Mouse (Mus musculus) CH12.LX (cell line): Measurements from ENCODE around the gene Olfr1386. TPM values are rescaled to one million over a fixed set of nuclear protein-coding genes. Genes with fewer than 3 reads are reported as not detected.
A peak's percentile ranks its signal among the peaks of the same experiment; 100 is the strongest.
"Not testable (repeated sequence)": the region's sequence is repeated elsewhere in the genome, so short reads cannot be mapped to it uniquely, and the experiment has no call there.

Source experiments
- DNase-seq: peaks from one replicate; pipeline ENCODE4 v3.0.0-alpha.2; 2013; ENCODE audit errors: extremely low read depth
- H3K27ac ChIP-seq: 2 replicates; pipeline ENCODE4 v1.5.1; 2012; ENCODE audit warnings: low read depth, mild to moderate bottlenecking, control low read depth, moderate library complexity; ENCODE audit not compliant: insufficient read depth
- H3K27me3 ChIP-seq: replicated peaks from 2 replicates; pipeline ENCODE3; 2012; ENCODE audit warnings: inconsistent platforms
- H3K36me3 ChIP-seq, 2 experiments: replicated peaks in 1 of 2; 2 replicates each; pipeline versions ENCODE3 to v1.6.1; 2012; ENCODE audit warnings: inconsistent platforms in 1 of 2, low read length in 1 of 2, mild to moderate bottlenecking in 1 of 2, mixed read lengths in 1 of 2, moderate library complexity in 1 of 2; ENCODE audit not compliant: control insufficient read depth in 1 of 2, insufficient read depth in 1 of 2
- H3K4me1 ChIP-seq, 2 experiments: 2 replicates each; pipeline ENCODE4 v1.6.1; 2012; ENCODE audit warnings: inconsistent platforms in 1 of 2, moderate library complexity in 1 of 2; ENCODE audit not compliant: insufficient read depth in 2 of 2, control insufficient read depth in 1 of 2
- H3K4me2 ChIP-seq: 2 replicates; pipeline ENCODE4 v1.6.1; 2012; ENCODE audit warnings: low read depth, mild to moderate bottlenecking, control low read depth; ENCODE audit not compliant: poor library complexity, insufficient read depth, severe bottlenecking
- H3K4me3 ChIP-seq, 3 experiments: fragments of 150-350 bp in 1 of 3; sonication (generic) in 1 of 3; replicated peaks in 1 of 3; 2 replicates each; pipeline versions ENCODE3 to v1.5.1; 2011 to 2012; ENCODE audit warnings: low read depth in 2 of 3, low read length in 2 of 3, mild to moderate bottlenecking in 2 of 3, moderate library complexity in 2 of 3, control low read depth in 1 of 3, improper control_type of control experiment in 1 of 3, inconsistent platforms in 1 of 3, mixed read lengths in 1 of 3; ENCODE audit not compliant: poor library complexity in 1 of 3
- H3K79me2 ChIP-seq: replicated peaks from 2 replicates; pipeline ENCODE4 v1.6.1; 2012; ENCODE audit warnings: mild to moderate bottlenecking, moderate library complexity; ENCODE audit not compliant: control insufficient read depth, poor library complexity, insufficient read depth, severe bottlenecking; ENCODE audit errors: extremely low read depth
- H3K9ac ChIP-seq: 2 replicates; pipeline ENCODE4 v1.6.1; 2012; ENCODE audit warnings: low read depth, mild to moderate bottlenecking, control low read depth, moderate library complexity; ENCODE audit not compliant: insufficient read depth
- H3K9me3 ChIP-seq: replicated peaks from 2 replicates; pipeline ENCODE3; 2012; ENCODE audit warnings: low read length, inconsistent platforms, mixed read lengths
- CHD1 ChIP-seq: IDR thresholded peaks from 2 replicates; pipeline ENCODE4 v1.6.1; 2012; ENCODE audit warnings: low read depth, low read length, improper control_type of control experiment, inconsistent platforms
- E2F4 ChIP-seq: IDR thresholded peaks from 2 replicates; pipeline ENCODE4 v1.6.1; 2011; ENCODE audit warnings: low read depth, low read length, improper control_type of control experiment; ENCODE audit not compliant: insufficient replicate concordance
- EP300 ChIP-seq: IDR thresholded peaks from 2 replicates; pipeline ENCODE4 v1.6.1; 2011; ENCODE audit warnings: low read length, improper control_type of control experiment
- GABPA ChIP-seq: IDR thresholded peaks from 2 replicates; pipeline ENCODE4 v1.6.1; 2012; ENCODE audit warnings: low read depth, low read length, improper control_type of control experiment, inconsistent platforms; ENCODE audit not compliant: insufficient replicate concordance
- HCFC1 ChIP-seq: IDR thresholded peaks from 2 replicates; pipeline ENCODE4 v1.6.1; 2012; ENCODE audit warnings: low read depth, mild to moderate bottlenecking, inconsistent platforms, low read length, improper control_type of control experiment
- IRF4 ChIP-seq: IDR thresholded peaks from 2 replicates; pipeline ENCODE4 v1.6.1; 2014; ENCODE audit warnings: low read depth, mild to moderate bottlenecking, inconsistent platforms, low read length, improper control_type of control experiment
- JUN ChIP-seq: IDR thresholded peaks from 2 replicates; pipeline ENCODE4 v1.6.1; 2011; ENCODE audit warnings: low read depth, mild to moderate bottlenecking, low read length, improper control_type of control experiment, moderate library complexity; ENCODE audit not compliant: insufficient read depth
- MAFK ChIP-seq: IDR thresholded peaks from 2 replicates; pipeline ENCODE4 v1.6.1; 2011; ENCODE audit warnings: low read length, improper control_type of control experiment; ENCODE audit not compliant: insufficient replicate concordance
- MEF2A ChIP-seq: IDR thresholded peaks from 2 replicates; pipeline ENCODE4 v1.6.1; 2014; ENCODE audit warnings: low read depth, mild to moderate bottlenecking, inconsistent platforms, low read length, improper control_type of control experiment, borderline replicate concordance
- MXI1 ChIP-seq: IDR thresholded peaks from 2 replicates; pipeline ENCODE4 v1.6.1; 2011; ENCODE audit warnings: mild to moderate bottlenecking, low read depth, low read length, improper control_type of control experiment
- POLR2A ChIP-seq: IDR thresholded peaks from 2 replicates; pipeline ENCODE4 v1.6.1; 2011; ENCODE audit warnings: low read depth, mild to moderate bottlenecking, improper control_type of control experiment, low read length
- POLR2AphosphoS2 ChIP-seq: IDR thresholded peaks from 2 replicates; pipeline ENCODE4 v1.6.1; 2011; ENCODE audit warnings: low read depth, low read length, improper control_type of control experiment
- SIN3A ChIP-seq: IDR thresholded peaks from 2 replicates; pipeline ENCODE4 v1.6.1; 2012; ENCODE audit warnings: low read length, improper control_type of control experiment, inconsistent platforms
- TBP ChIP-seq: conservative IDR thresholded peaks from 2 replicates; pipeline ENCODE4 v1.6.1; 2011; ENCODE audit warnings: low read depth, low read length, improper control_type of control experiment
- USF2 ChIP-seq: conservative IDR thresholded peaks from 2 replicates; pipeline ENCODE4 v1.6.1; 2011; ENCODE audit warnings: low read depth, low read length, improper control_type of control experiment
- ZKSCAN1 ChIP-seq: IDR thresholded peaks from 2 replicates; pipeline ENCODE4 v1.6.1; 2012; ENCODE audit warnings: low read depth, inconsistent platforms, low read length, improper control_type of control experiment, borderline replicate concordance
- dilution Hi-C: fragments of 300-500 bp; cut with MboI; formaldehyde crosslinking; loops from 2 replicates; pipeline ENCODE4 v1.14.3; 2020; ENCODE audit warnings: low sequenced_read_pairs; ENCODE audit not compliant: extremely low pct_unique_long_range_greater_than_20kb, extremely low pct_ligation_motif_present
- in situ Hi-C: fragments of 300-500 bp; cut with MboI; formaldehyde crosslinking; loops from 3 replicates; pipeline ENCODE4 v1.14.3; 2019; ENCODE audit warnings: low sequenced_read_pairs, low pct_ligation_motif_present, low pct_unique_long_range_greater_than_20kb, mixed read lengths
- polyA plus RNA-seq: library from polyadenylated mRNA; unstranded; fragments of >175 nt; gene quantifications from 2 replicates; pipeline ENCODE4 v1.2.1, GENCODE M21; 2012; ENCODE audit warnings: low read depth; ENCODE audit not compliant: insufficient read length
- total RNA-seq, 2 experiments: library from RNA; depleted of rRNA; stranded (reverse); fragments of 300-350 nt in 1 of 2; fragments of >200 nt in 1 of 2; gene quantifications; 2 replicates each; pipeline ENCODE4 v1.2.3; 2012 to 2014

Gene Olfr1386
- total and polyA plus RNA-seq, 3 experiments, result not detected

DNA sequence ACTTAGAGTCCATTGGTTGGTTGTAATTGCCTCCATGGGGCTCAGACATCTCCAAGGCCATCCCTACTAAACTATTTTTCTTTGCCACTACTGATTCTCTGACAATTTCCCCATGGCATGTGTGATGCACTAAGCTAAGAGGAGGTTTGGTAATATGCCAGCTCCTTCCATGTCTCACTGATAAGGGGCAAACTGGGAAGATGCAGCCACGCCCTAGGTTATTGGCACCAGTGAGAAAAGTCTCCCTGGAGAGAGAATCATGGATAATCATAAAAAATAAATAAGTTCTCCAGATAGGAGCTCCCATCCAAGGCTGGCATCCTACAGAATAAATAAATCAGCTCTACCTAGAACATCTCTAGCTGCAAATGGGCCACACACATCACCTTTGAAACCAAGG lies 9.8 kb upstream of the Olfr1386 start, which contains the start of gene Olfr1387:
Gene Olfr1387, plus strand, starts transcription at position 301 of the 400 bp plus-strand sequence.
- Histone ChIP-seq H3K27ac (no peak within 1 kb of the TSS), H3K27me3 (peaks cover 16% of the 10 kb centered on the region), H3K4me1 (no peaks in the 10 kb centered on the region), H3K4me3 (no peak within 1 kb of the TSS), H3K9ac (no peak within 1 kb of the TSS), H3K36me3 (no peaks in the 10 kb centered on the region), H3K4me2 (0 out of 2 replicates have a peak within 1 kb of the TSS, but pooled peaks have one; percentile 29)
- in situ Hi-C loops, result no loop called here
- DNase-seq, result no peak
- TF ChIP-seq JUN, result no peak
- no peak for TF ChIP-seq POLR2AphosphoS2
- TF ChIP-seq TBP, result no peak
- no peak for TF ChIP-seq USF2
- TF ChIP-seq GABPA, result no peak
- TF ChIP-seq ZKSCAN1, result no peak
- TF ChIP-seq, all 38 proteins: peak for 0
- dilution Hi-C loops, result no loop called here
- H3K79me2 ChIP-seq, result no peaks in the 10 kb centered on the region
- H3K9me3 ChIP-seq, result no peaks in the 10 kb centered on the region

DNA sequence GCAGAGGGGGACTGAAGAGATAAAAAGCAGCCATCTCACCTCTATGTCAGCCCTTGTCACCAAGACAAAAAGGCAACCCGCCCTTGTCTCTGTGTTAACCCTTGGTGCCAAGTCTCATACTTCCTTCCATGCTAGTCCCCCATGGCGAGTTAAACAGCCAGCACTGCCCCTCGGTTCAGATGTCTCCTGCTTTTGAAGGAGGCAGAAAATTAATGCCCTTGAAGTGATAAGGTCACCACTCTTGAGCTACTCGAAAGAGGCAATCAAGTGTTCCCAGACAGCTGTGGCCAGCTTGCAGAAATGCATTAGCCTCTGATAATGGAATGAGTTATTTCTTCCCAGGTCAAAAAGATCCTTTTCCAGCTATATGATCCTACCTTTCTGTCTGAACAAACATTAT lies 21.1 kb downstream of the Olfr1386 start:
- Histone ChIP-seq H3K79me2 (no peaks in the 10 kb centered on the region), H3K9me3 (no peaks in the 10 kb centered on the region), H3K4me2 (no peak overlapping the region), H3K27me3 (peaks cover 21% of the 10 kb centered on the region), H3K36me3 (no peaks in the 10 kb centered on the region), H3K9ac (no peak overlapping the region), H3K4me1 (no peaks in the 10 kb centered on the region), H3K4me3 (no peak overlapping the region), H3K27ac (no peak overlapping the region)
- dilution Hi-C loops, result no loop called here
- in situ Hi-C loops, result no loop called here
- no peak for DNase-seq
- TF ChIP-seq ZKSCAN1, result no peak
- TF ChIP-seq MAFK, result no peak
- no peak for TF ChIP-seq CHD1
- TF ChIP-seq E2F4, result no peak
- TF ChIP-seq MXI1, result no peak
- no peak for TF ChIP-seq HCFC1
- no peak for TF ChIP-seq TBP
- no peak for TF ChIP-seq MEF2A
- TF ChIP-seq EP300, result no peak
- no peak for TF ChIP-seq SIN3A
- no peak for TF ChIP-seq GABPA
- no peak for TF ChIP-seq POLR2A
- no peak for TF ChIP-seq IRF4

DNA sequence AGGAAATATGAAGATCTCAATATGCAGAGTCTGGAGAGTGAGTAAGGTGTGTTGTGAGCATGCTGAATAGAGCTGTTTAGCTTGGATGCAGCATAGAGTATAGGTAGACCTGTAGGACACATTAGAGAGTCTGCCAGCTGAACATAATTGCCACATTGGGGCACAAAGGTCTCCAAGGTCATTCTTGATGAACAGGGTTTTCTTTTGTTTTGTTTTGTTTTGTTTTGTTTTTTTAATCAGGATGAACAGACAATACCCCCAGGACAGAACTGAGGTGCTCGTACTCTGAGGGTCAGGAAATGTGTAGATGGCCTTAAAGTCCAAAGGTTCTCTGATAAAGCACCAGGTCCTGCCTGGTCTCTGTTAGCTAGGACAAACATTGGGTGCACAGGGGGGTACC lies 23.9 kb downstream of the Olfr1386 start, which contains the start of gene Olfr1385:
Gene Olfr1385, plus strand, starts transcription at position 301 of the 400 bp plus-strand sequence.
- H3K9me3 ChIP-seq, DNase-seq, H3K36me3 ChIP-seq, dilution Hi-C loops, H3K4me3 ChIP-seq, H3K4me1 ChIP-seq, H3K9ac ChIP-seq, in situ Hi-C loops, H3K79me2 ChIP-seq, H3K27ac ChIP-seq, H3K27me3 ChIP-seq, H3K4me2 ChIP-seq: not testable (repeated sequence)
